Mouse (Mus musculus) urinary bladder, adult 18-20 months (tissue): Measurements from ENCODE around the gene Mdga2.

Source experiments
- DNase-seq, 2 experiments: peaks; one replicate each; pipeline ENCODE4 v3.0.0; 2022; ENCODE audit warnings: low spot score in 2 of 2, mixed read lengths in 2 of 2

Mdga2 gene

GRCm38 (mm10) chr12:66702781-66703180 is 519.6 kb downstream of the Mdga2 start:
- DNase-seq, result no peak

GRCm38 (mm10) chr12:66679558-66679957 is 542.8 kb downstream of the Mdga2 start:
- DNase-seq, result no peak

GRCm38 (mm10) chr12:66648605-66649552 is 573.5 kb downstream of the Mdga2 start:
- DNase-seq, result no peak

GRCm38 (mm10) chr12:66640408-66640807 is 581.9 kb downstream of the Mdga2 start:
- no peak for DNase-seq

GRCm38 (mm10) chr12:66619944-66620343 is 602.4 kb downstream of the Mdga2 start:
- DNase-seq, result no peak

GRCm38 (mm10) chr12:66591617-66592230 is 630.6 kb downstream of the Mdga2 start:
- no peak for DNase-seq

- DNase-seq, result no peak
Observed at GRCm38 (mm10) chr12:66565396-66565795, 657.0 kb downstream of the Mdga2 start.

- no peak for DNase-seq
Observed at GRCm38 (mm10) chr12:66556846-66557245, 665.5 kb downstream of the Mdga2 start.

- DNase-seq, result no peak
Observed at GRCm38 (mm10) chr12:66556178-66556820, 666.0 kb downstream of the Mdga2 start.

- DNase-seq, result no peak
Observed at GRCm38 (mm10) chr12:66524973-66525372, 697.4 kb downstream of the Mdga2 start.

GRCm38 (mm10) chr12:66499258-66499657 is 723.1 kb downstream of the Mdga2 start:
- DNase-seq, result no peak

GRCm38 (mm10) chr12:66470868-66471267 is 751.5 kb downstream of the Mdga2 start:
- DNase-seq, result no peak

GRCm38 (mm10) chr12:66470243-66470863 is 752.0 kb downstream of the Mdga2 start:
- DNase-seq, result no peak

GRCm38 (mm10) chr12:66465516-66465915 is 756.8 kb downstream of the Mdga2 start:
- no peak for DNase-seq

GRCm38 (mm10) chr12:66443340-66443739 is 779.0 kb downstream of the Mdga2 start:
- DNase-seq, result no peak
